21 mouse cellular contexts compared by ENCODE assay signal in the genomic region with DNA sequence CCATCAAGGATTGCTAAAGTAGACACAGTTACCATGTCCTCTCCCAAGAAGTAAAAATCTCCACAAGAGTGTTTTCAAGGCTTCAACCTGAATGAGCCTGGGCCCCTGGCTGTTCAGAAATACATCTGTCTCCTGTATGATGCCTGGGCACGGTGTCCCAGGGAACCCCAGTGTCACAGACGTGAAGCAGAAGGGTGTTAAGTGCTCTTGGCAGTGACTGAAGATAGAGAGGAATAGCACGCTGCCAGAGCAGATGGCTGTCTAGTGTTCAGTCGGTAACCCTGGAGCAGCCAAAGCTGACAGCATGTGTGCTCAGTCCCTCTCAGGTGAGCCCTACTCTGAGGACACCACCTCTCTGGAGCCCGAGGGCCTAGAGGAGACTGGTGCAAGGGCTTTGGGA. TPM values are rescaled to one million over a fixed set of nuclear protein-coding genes. Genes with fewer than 3 reads are reported as not detected.
A peak's percentile ranks its signal among the peaks of the same experiment; 100 is the strongest.
DNase-seq lines count a peak whose midpoint lies in the region; ATAC-seq and TF ChIP-seq lines count a peak whose summit lies in the region.
"Had no signal": no experiment of that assay in that cellular context is flagged by ENCODE, and none has a peak within 500 bp of the region (broad histone marks: within the 10 kb centered on the region; RNA-seq: fewer than 3 reads in every experiment).

No protein-coding gene starts in this region.

- no peak overlapping the region for H3K4me3 ChIP-seq in forebrain, embryonic 16.5 days (replicated peaks; ENCODE audit: low read length)
- H3K4me3 ChIP-seq in forebrain, embryonic 10.5 days: no peak overlapping the region
- H3K4me3 ChIP-seq in heart, embryonic 11.5 days (ENCODE audit: low read depth, low read length): no peak overlapping the region
- H3K4me3 ChIP-seq: embryonic facial prominence, embryonic 12.5 days; intestine, embryonic 15.5 days; liver, embryonic 13.5 days; neural tube, embryonic 12.5 days had no signal

- H3K36me3 ChIP-seq in forebrain, embryonic 16.5 days (ENCODE audit: control insufficient read depth, insufficient read depth): no peaks in the 10 kb centered on the region
- H3K36me3 ChIP-seq in forebrain, embryonic 10.5 days (replicated peaks): no peaks in the 10 kb centered on the region
- no peaks in the 10 kb centered on the region for H3K36me3 ChIP-seq in heart, embryonic 11.5 days (ENCODE audit: control insufficient read depth, insufficient read depth, low read length)
- H3K36me3 ChIP-seq: embryonic facial prominence, embryonic 12.5 days; intestine, embryonic 15.5 days; liver, embryonic 13.5 days; neural tube, embryonic 12.5 days had no signal

- DNase-seq in forebrain, embryonic 10.5 days (ENCODE audit: extremely low spot score, low spot score): no peak
- peak; percentile 28 for DNase-seq in heart, postnatal 4 days
- peak; percentile 70 for DNase-seq in brain, embryonic 14.5 days (ENCODE audit: low read depth)
- DNase-seq in cerebellum, postnatal 10 days: peak; percentile 82 to 86
- no peak for DNase-seq in right cerebral cortex, postnatal 4 days
- DNase-seq in embryo, embryonic 10.5 days (ENCODE audit: low spot score): no peak
- DNase-seq: adrenal gland, postnatal 36 days; gastrocnemius, postnatal 10 days; liver, embryonic 13.5 days had no signal

- H3K9me3 ChIP-seq in forebrain, embryonic 16.5 days (ENCODE audit: control insufficient read depth, low read length): no peaks in the 10 kb centered on the region
- no peaks in the 10 kb centered on the region for H3K9me3 ChIP-seq in forebrain, embryonic 10.5 days
- H3K9me3 ChIP-seq in heart, embryonic 11.5 days (replicated peaks; ENCODE audit: control insufficient read depth, low read length): no peaks in the 10 kb centered on the region
- H3K9me3 ChIP-seq: embryonic facial prominence, embryonic 12.5 days; intestine, embryonic 15.5 days; liver, embryonic 13.5 days; neural tube, embryonic 12.5 days had no signal

- no peak overlapping the region for H3K4me2 ChIP-seq in forebrain, embryonic 16.5 days (ENCODE audit: low read length)
- H3K4me2 ChIP-seq in heart, embryonic 11.5 days: no peak overlapping the region
- H3K4me2 ChIP-seq: embryonic facial prominence, embryonic 12.5 days; intestine, embryonic 15.5 days; liver, embryonic 13.5 days; neural tube, embryonic 12.5 days had no signal

- 0 out of 2 replicates have a peak, but pooled peaks have one; percentile 54 for ATAC-seq in forebrain, embryonic 16.5 days
- ATAC-seq in heart, embryonic 11.5 days (replicated peaks; ENCODE audit: insufficient number of reproducible peaks, low FRiP score, low TSS enrichment): no peak
- ATAC-seq: activated CD4-positive, CD25-positive, alpha-beta regulatory T cell, adult 4 months; intestine, embryonic 15.5 days; midbrain, embryonic 16.5 days had no signal

- WGBS in forebrain, embryonic 16.5 days: 65% methylated on average over 5 of the region's 5 CpGs
- 81% methylated on average over 5 of the region's 5 CpGs for WGBS in forebrain, embryonic 10.5 days
- 50% methylated on average over 5 of the region's 5 CpGs for WGBS in heart, embryonic 11.5 days (ENCODE audit: insufficient replicate concordance)

- TF ChIP-seq CTCF in brain, embryonic 14.5 days (IDR thresholded peaks at IDR 0.05; ENCODE audit: borderline replicate concordance, extremely low read depth, insufficient read depth, insufficient read length): no peak

- no peak overlapping the region for H3K27ac ChIP-seq in forebrain, embryonic 16.5 days (ENCODE audit: low read length)
- H3K27ac ChIP-seq in forebrain, embryonic 10.5 days: no peak overlapping the region
- no peak overlapping the region for H3K27ac ChIP-seq in heart, embryonic 11.5 days (ENCODE audit: low read depth, low read length)
- H3K27ac ChIP-seq: embryonic facial prominence, embryonic 12.5 days; intestine, embryonic 15.5 days; liver, embryonic 13.5 days; neural tube, embryonic 12.5 days had no signal

- peaks cover 8% of the 10 kb centered on the region for H3K4me1 ChIP-seq in forebrain, embryonic 16.5 days (replicated peaks; ENCODE audit: control insufficient read depth, insufficient read depth, low read length)
- peaks cover 16% of the 10 kb centered on the region for H3K4me1 ChIP-seq in forebrain, embryonic 10.5 days
- H3K4me1 ChIP-seq in heart, embryonic 11.5 days (ENCODE audit: control insufficient read depth, insufficient read depth, low read length): peaks cover 4% of the 10 kb centered on the region

- H3K9ac ChIP-seq in forebrain, embryonic 16.5 days (replicated peaks; ENCODE audit: low read depth, low read length): no peak overlapping the region
- no peak overlapping the region for H3K9ac ChIP-seq in heart, embryonic 11.5 days (ENCODE audit: low read depth, low read length)
- H3K9ac ChIP-seq: embryonic facial prominence, embryonic 12.5 days; intestine, embryonic 15.5 days; liver, embryonic 13.5 days; neural tube, embryonic 12.5 days had no signal

- H3K27me3 ChIP-seq in forebrain, embryonic 16.5 days (replicated peaks; ENCODE audit: control insufficient read depth, insufficient read depth, low read length): peaks cover 4% of the 10 kb centered on the region
- H3K27me3 ChIP-seq in forebrain, embryonic 10.5 days (ENCODE audit: poor library complexity, severe bottlenecking): peaks cover 4% of the 10 kb centered on the region
- H3K27me3 ChIP-seq in heart, embryonic 11.5 days (ENCODE audit: control insufficient read depth, insufficient read depth, low read length): no peaks in the 10 kb centered on the region
- H3K27me3 ChIP-seq: intestine, embryonic 15.5 days had no signal

- no peak for TF ChIP-seq POLR2A in brain, embryonic 14.5 days (IDR thresholded peaks at IDR 0.05; ENCODE audit: borderline replicate concordance, extremely low read depth, insufficient read depth, insufficient read length, poor library complexity, severe bottlenecking)

RNA-seq across cellular contexts. Expression of a gene that starts 18.1 kb away (rescaled TPM):
- polyA plus RNA-seq in forebrain, embryonic 16.5 days (2015; fragmentation: Nextera tagmentation; extraction: Ambion mirVana): 0.19 and 0.58 TPM in 2 replicates
- 0.06 and 0.17 TPM in 2 replicates for polyA plus RNA-seq in forebrain, embryonic 10.5 days (2016; fragmentation: Nextera tagmentation; extraction: Ambion mirVana)
- total RNA-seq in heart, postnatal 4 days (2021): 1 to 10 TPM; 1.0 TPM
- 0.16 TPM in 1 of 2 replicates, not detected in the other for polyA plus RNA-seq in heart, embryonic 11.5 days (2014; fragmentation: Nextera tagmentation; extraction: Ambion mirVana)
- polyA plus RNA-seq in brain, embryonic 14.5 days (2012; rRNA removed): 0.20 and 0.31 TPM in 2 replicates
- total RNA-seq: megakaryocyte, adult 5-6 weeks had no signal
- polyA plus RNA-seq: activated CD4-positive, CD25-positive, alpha-beta regulatory T cell, adult 4 months had no signal

RNA-seq across cellular contexts. Expression of a gene that starts 19.9 kb away (rescaled TPM):
- polyA plus RNA-seq in forebrain, embryonic 16.5 days (2015; fragmentation: Nextera tagmentation; extraction: Ambion mirVana): not detected in 2 replicates
- polyA plus RNA-seq in forebrain, embryonic 10.5 days (2016; fragmentation: Nextera tagmentation; extraction: Ambion mirVana): not detected in 2 replicates
- total RNA-seq in heart, postnatal 4 days (2021): not detected
- not detected in 2 replicates for polyA plus RNA-seq in heart, embryonic 11.5 days (2014; fragmentation: Nextera tagmentation; extraction: Ambion mirVana)
- polyA plus RNA-seq in brain, embryonic 14.5 days (2012; rRNA removed): not detected in 2 replicates
- total RNA-seq: adrenal gland, postnatal 36 days; gastrocnemius, postnatal 10 days; megakaryocyte, adult 5-6 weeks had no signal
- polyA plus RNA-seq: activated CD4-positive, CD25-positive, alpha-beta regulatory T cell, adult 4 months; embryonic facial prominence, embryonic 12.5 days; heart, embryonic 14.5 days; intestine, embryonic 15.5 days; kidney, embryonic 16.5 days; limb, embryonic 11.5 days; lung, embryonic 16.5 days; midbrain, embryonic 16.5 days; neural tube, embryonic 12.5 days had no signal

RNA-seq across cellular contexts. Expression of a gene that starts 36.5 kb away (rescaled TPM):
- 0.27 and 0.43 TPM in 2 replicates for polyA plus RNA-seq in forebrain, embryonic 16.5 days (2015; fragmentation: Nextera tagmentation; extraction: Ambion mirVana)
- polyA plus RNA-seq in forebrain, embryonic 10.5 days (2016; fragmentation: Nextera tagmentation; extraction: Ambion mirVana): 0.10 and 0.22 TPM in 2 replicates
- 1 to 10 TPM; 4.3 to 5.1 TPM for total RNA-seq in heart, postnatal 4 days (2021)
- 0.63 TPM in 1 of 2 replicates, not detected in the other for polyA plus RNA-seq in heart, embryonic 11.5 days (2014; fragmentation: Nextera tagmentation; extraction: Ambion mirVana)
- polyA plus RNA-seq in brain, embryonic 14.5 days (2012; rRNA removed): 0.25 TPM in 1 of 2 replicates, not detected in the other
- total RNA-seq: adrenal gland, postnatal 36 days; gastrocnemius, postnatal 10 days; megakaryocyte, adult 5-6 weeks had no signal
- polyA plus RNA-seq: activated CD4-positive, CD25-positive, alpha-beta regulatory T cell, adult 4 months; neural tube, embryonic 12.5 days had no signal

Comparison
In these comparisons a context has a peak if more than half of its experiments do, and no peak if none do; other contexts are left out.
1. DNase-seq: peak in heart, postnatal 4 days (single experiment), brain, embryonic 14.5 days (single experiment) and cerebellum, postnatal 10 days (2 of 2); none in forebrain, embryonic 10.5 days (single experiment), right cerebral cortex, postnatal 4 days (single experiment) and embryo, embryonic 10.5 days (single experiment).